Mouse (Mus musculus): Measurements from ENCODE around the gene Gm4131. TPM values are rescaled to one million over a fixed set of nuclear protein-coding genes. Genes with fewer than 3 reads are reported as not detected.
A peak's percentile ranks its signal among the peaks of the same experiment; 100 is the strongest.

Gene Gm4131
- polyA plus RNA-seq, 1 experiment from 2014 or later, result not detected

DNA sequence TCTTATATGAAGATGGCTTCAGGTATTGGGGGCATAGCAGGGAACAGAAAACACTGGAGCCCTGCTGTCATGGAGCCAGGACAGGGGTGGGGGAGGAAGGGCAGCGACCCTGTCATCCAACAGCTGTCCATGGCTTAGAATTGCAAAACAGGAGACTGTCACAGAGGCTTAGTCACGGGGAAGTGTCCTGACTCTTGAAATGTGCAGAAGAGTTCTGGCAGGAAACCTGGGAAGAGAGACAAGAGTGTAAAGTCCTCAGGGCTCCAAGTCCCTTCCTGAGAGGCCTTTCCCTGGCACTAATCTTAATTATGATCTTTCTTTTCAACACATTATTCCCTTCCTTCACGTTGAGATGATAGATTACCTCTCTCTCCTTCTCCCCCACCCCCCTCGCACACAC, 16.6 kb downstream of the Gm4131 start:
- H3K36me3 ChIP-seq, result no peaks in the 10 kb centered on the region
- no peak overlapping the region for H3K9ac ChIP-seq
- no peak overlapping the region for H3K27ac ChIP-seq (replicated peaks)
- no peaks in the 10 kb centered on the region for H3K9me3 ChIP-seq (replicated peaks)
- H3K4me2 ChIP-seq (replicated peaks), result no peak overlapping the region
- no peak for ATAC-seq (ENCODE audit: insufficient number of reproducible peaks, low FRiP score, low TSS enrichment, low read depth)
- no peak overlapping the region for H3K4me3 ChIP-seq (replicated peaks)
- 53% methylated on average over 4 of the region's 4 CpGs for WGBS
- H3K27me3 ChIP-seq, result no peaks in the 10 kb centered on the region; the same call in 1 of the 2 replicates
- peaks cover 3% of the 10 kb centered on the region for H3K4me1 ChIP-seq

- H3K27ac ChIP-seq (replicated peaks), result no peak overlapping the region
- ATAC-seq (ENCODE audit: insufficient number of reproducible peaks, low FRiP score, low TSS enrichment, low read depth), result no peak; the same call in 1 of the 2 replicates
- no peaks in the 10 kb centered on the region for H3K27me3 ChIP-seq
- H3K4me3 ChIP-seq (replicated peaks), result no peak overlapping the region
- H3K4me2 ChIP-seq (replicated peaks), result no peak overlapping the region
- no peak overlapping the region for H3K9ac ChIP-seq
- no peaks in the 10 kb centered on the region for H3K4me1 ChIP-seq
- H3K36me3 ChIP-seq, result no peaks in the 10 kb centered on the region
- H3K9me3 ChIP-seq (replicated peaks), result no peaks in the 10 kb centered on the region
- WGBS, result 31% methylated on average over 4 of the region's 4 CpGs
Observed at GRCm38 (mm10) chr14:62546746-62547145, 20.0 kb downstream of the Gm4131 start.

DNA sequence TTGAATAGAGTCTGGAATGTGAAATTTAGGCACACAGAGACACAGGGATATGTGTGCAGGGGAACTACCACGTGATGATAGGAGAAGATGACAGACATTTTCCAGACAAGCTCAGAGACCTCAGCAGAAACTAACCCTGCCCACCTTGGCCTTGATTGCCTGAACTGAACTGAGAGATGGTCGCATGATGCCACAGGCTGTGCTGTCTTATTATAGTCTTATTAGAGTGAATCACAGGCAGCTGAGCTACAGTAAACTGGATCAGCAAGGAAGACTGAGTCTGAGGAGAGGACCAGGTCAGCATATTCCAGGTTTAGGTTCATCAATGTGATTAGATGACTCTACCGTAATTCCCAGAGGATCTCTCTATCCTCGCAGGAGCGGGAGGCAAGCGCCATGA, 20.4 kb downstream of the Gm4131 start:
- Histone ChIP-seq H3K27ac (replicated peaks) (no peak overlapping the region), H3K4me3 (replicated peaks) (no peak overlapping the region), H3K36me3 (no peaks in the 10 kb centered on the region), H3K9ac (no peak overlapping the region), H3K4me1 (no peaks in the 10 kb centered on the region), H3K4me2 (replicated peaks) (no peak overlapping the region), H3K9me3 (replicated peaks) (no peaks in the 10 kb centered on the region), H3K27me3 (no peaks in the 10 kb centered on the region)
- no peak for ATAC-seq (ENCODE audit: insufficient number of reproducible peaks, low FRiP score, low TSS enrichment, low read depth)
- 74% methylated on average over 6 of the region's 6 CpGs for WGBS

DNA sequence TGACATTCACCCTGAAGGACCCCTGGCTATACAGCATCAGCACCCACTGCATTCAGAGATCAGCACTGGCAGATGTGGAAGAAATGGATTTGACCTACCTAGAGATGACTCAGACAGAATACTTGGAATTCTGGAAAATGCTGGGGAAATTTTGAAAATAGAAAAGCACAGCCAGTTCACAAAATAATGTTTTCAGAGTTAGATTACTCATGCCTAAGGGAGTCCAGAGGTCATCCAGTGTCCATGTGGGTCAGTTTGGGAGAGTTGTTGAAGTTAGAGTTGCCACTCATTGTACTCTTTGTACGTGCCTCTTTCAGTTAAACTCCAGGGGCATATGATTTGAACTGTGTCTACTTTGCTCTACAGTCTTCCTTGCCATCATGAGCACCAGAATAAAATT, 25.0 kb downstream of the Gm4131 start:
- no peak for ATAC-seq (ENCODE audit: insufficient number of reproducible peaks, low FRiP score, low TSS enrichment, low read depth)
- no peak overlapping the region for H3K27ac ChIP-seq (replicated peaks)
- 75% methylated on average over 1 of the region's 1 CpGs for WGBS

GRCm38 (mm10) chr14:62539834-62540233, 26.9 kb downstream of the Gm4131 start:
- Histone ChIP-seq H3K4me3 (replicated peaks) (no peak overlapping the region), H3K27ac (replicated peaks) (no peak overlapping the region), H3K4me2 (replicated peaks) (no peak overlapping the region), H3K4me1 (no peaks in the 10 kb centered on the region), H3K27me3 (no peaks in the 10 kb centered on the region), H3K9ac (no peak overlapping the region), H3K36me3 (no peaks in the 10 kb centered on the region), H3K9me3 (replicated peaks) (no peaks in the 10 kb centered on the region)
- WGBS, result 63% methylated on average over 3 of the region's 3 CpGs
- no peak for ATAC-seq (ENCODE audit: insufficient number of reproducible peaks, low FRiP score, low TSS enrichment, low read depth)

More for the DNA sequence above, 25.0 kb downstream of the Gm4131 start:
- Histone ChIP-seq H3K27me3 (no peaks in the 10 kb centered on the region), H3K4me2 (replicated peaks) (no peak overlapping the region), H3K4me1 (no peaks in the 10 kb centered on the region), H3K9me3 (replicated peaks) (no peaks in the 10 kb centered on the region), H3K36me3 (no peaks in the 10 kb centered on the region), H3K4me3 (replicated peaks) (no peak overlapping the region), H3K9ac (no peak overlapping the region)

DNA sequence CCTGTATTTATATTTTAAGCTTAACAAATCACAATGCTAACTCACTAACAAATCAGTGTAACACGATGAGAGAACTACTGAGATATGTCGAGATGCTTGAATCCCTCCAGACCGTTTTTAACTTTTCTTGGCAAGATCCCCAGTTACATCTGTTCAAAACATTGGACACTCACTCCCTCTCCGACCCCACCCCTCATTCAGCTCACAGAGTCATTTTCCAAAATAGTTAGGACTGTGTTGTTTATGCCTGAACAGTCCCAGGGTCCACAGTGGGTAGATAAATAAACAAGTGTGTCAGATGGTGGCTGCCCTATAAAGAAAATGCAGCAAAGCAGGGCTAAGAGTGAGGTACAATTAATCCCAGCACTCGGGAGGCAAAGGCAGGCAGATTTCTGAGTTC, 29.7 kb downstream of the Gm4131 start:
- Histone ChIP-seq H3K9me3 (replicated peaks) (no peaks in the 10 kb centered on the region), H3K9ac (no peak overlapping the region), H3K4me2 (replicated peaks) (no peak overlapping the region), H3K36me3 (no peaks in the 10 kb centered on the region), H3K4me3 (replicated peaks) (no peak overlapping the region), H3K27me3 (no peaks in the 10 kb centered on the region), H3K27ac (replicated peaks) (no peak overlapping the region), H3K4me1 (no peaks in the 10 kb centered on the region)
- WGBS, result 47% methylated on average over 5 of the region's 5 CpGs
- ATAC-seq (ENCODE audit: insufficient number of reproducible peaks, low FRiP score, low TSS enrichment, low read depth), result no peak

DNA sequence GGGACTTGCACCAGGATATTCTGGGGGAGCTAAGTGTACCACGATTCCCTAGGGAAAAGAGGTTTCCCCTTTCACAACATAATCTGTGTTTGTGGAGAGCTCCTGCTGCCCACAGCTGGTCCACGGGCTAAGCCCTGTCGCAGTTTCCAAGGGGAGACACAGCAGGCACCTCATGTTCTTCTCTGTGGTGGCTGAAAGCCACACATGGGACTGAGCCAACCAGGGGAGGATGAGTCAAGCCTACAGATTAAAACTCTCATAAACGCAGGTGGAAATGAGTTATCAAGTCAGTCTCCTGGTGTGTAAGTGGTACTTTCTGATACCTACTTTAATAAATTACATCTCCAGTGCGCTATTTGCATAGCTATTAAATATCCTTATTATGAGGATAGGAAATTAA, 30.6 kb downstream of the Gm4131 start:
- Histone ChIP-seq H3K4me2 (replicated peaks) (no peak overlapping the region), H3K9ac (no peak overlapping the region), H3K9me3 (replicated peaks) (no peaks in the 10 kb centered on the region), H3K4me3 (replicated peaks) (no peak overlapping the region), H3K27me3 (no peaks in the 10 kb centered on the region), H3K36me3 (no peaks in the 10 kb centered on the region), H3K4me1 (no peaks in the 10 kb centered on the region), H3K27ac (replicated peaks) (no peak overlapping the region)
- 55% methylated on average over 5 of the region's 5 CpGs for WGBS
- 0 out of 2 replicates have a peak, but pooled peaks have one; percentile 39 for ATAC-seq (ENCODE audit: insufficient number of reproducible peaks, low FRiP score, low TSS enrichment, low read depth)

- no peaks in the 10 kb centered on the region for H3K4me1 ChIP-seq
- H3K4me2 ChIP-seq (replicated peaks), result no peak overlapping the region
- WGBS, result 68% methylated on average over 2 of the region's 2 CpGs
- H3K27me3 ChIP-seq, result no peaks in the 10 kb centered on the region
- H3K36me3 ChIP-seq, result no peaks in the 10 kb centered on the region
- no peak overlapping the region for H3K27ac ChIP-seq (replicated peaks)
- H3K9me3 ChIP-seq (replicated peaks), result no peaks in the 10 kb centered on the region
- H3K4me3 ChIP-seq (replicated peaks), result no peak overlapping the region
- no peak for ATAC-seq (ENCODE audit: insufficient number of reproducible peaks, low FRiP score, low TSS enrichment, low read depth)
- H3K9ac ChIP-seq, result no peak overlapping the region
Observed at GRCm38 (mm10) chr14:62530951-62531350, 35.8 kb downstream of the Gm4131 start.

DNA sequence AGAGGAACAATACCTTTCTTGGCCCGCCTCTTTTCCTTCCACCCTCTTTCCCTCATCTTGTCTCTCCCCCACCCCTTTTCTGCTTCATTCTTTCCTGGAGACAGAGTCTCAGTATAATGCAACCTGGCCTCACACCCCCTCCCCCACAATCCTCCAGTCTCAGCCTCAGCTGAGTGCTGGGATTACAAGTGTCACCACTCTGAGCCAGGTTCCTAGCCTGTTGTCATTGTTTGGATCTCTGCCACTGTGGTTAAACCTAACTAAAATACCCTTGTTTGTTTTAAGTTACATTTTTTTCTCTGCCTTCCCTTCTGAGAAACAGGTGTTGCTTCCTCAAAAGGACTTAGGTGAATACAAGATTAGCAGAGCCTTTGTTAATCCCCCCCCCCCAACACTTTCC, 53.9 kb downstream of the Gm4131 start:
- WGBS, result 71% methylated on average over 1 of the region's 1 CpGs
- ATAC-seq (ENCODE audit: insufficient number of reproducible peaks, low FRiP score, low TSS enrichment, low read depth), result no peak

DNA sequence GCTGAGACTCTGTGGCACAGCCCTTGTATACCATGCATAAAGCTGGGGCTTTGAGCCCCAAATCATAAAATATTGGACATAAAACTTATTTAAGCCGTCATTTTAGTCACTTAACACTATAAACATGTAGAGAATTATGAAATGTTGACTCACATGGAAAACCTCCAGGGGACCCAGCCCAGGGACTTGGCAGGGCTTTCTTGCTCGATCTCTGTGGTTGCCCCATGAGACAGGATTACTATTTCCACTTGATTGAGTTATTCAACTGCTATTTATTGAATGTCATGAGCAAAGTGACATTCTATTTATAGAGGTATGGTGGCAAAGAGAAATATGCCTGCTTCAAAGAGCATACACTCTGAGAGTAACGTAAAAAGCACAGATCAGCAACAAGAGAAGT, 57.4 kb downstream of the Gm4131 start:
- Histone ChIP-seq H3K9ac (no peak overlapping the region), H3K4me1 (no peaks in the 10 kb centered on the region), H3K27ac (replicated peaks) (no peak overlapping the region), H3K4me2 (replicated peaks) (no peak overlapping the region), H3K4me3 (replicated peaks) (no peak overlapping the region), H3K27me3 (no peaks in the 10 kb centered on the region), H3K36me3 (no peaks in the 10 kb centered on the region), H3K9me3 (replicated peaks) (no peaks in the 10 kb centered on the region)
- no peak for ATAC-seq (ENCODE audit: insufficient number of reproducible peaks, low FRiP score, low TSS enrichment, low read depth)
- WGBS, result 49% methylated on average over 3 of the region's 3 CpGs

More for the DNA sequence above, 53.9 kb downstream of the Gm4131 start:
- Histone ChIP-seq H3K9ac (no peak overlapping the region), H3K4me2 (replicated peaks) (no peak overlapping the region), H3K36me3 (no peaks in the 10 kb centered on the region), H3K9me3 (replicated peaks) (no peaks in the 10 kb centered on the region), H3K4me3 (replicated peaks) (no peak overlapping the region), H3K4me1 (no peaks in the 10 kb centered on the region), H3K27me3 (no peaks in the 10 kb centered on the region), H3K27ac (replicated peaks) (no peak overlapping the region)

DNA sequence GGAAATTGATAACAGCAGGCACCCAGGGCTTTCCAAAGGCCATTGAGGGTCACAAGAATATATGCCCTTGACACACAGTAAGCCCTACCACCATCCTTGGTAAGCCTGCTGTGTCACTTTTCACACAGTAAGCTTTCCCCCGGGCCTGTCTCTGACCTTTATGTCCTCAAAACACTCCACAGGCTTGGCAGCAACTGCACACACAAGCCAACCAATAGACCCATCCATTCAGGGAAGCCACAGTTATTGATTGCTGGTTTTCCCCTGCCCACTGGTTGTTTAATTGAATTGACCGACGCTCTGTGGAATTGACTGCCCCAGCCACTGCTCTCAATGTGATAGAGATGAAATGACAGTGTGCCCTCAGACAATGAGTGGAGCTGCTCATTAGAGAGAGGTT, 60.5 kb downstream of the Gm4131 start:
- Histone ChIP-seq H3K4me3 (replicated peaks) (no peak overlapping the region), H3K27ac (replicated peaks) (no peak overlapping the region), H3K36me3 (no peaks in the 10 kb centered on the region), H3K9me3 (replicated peaks) (no peaks in the 10 kb centered on the region), H3K9ac (no peak overlapping the region), H3K27me3 (no peaks in the 10 kb centered on the region), H3K4me1 (no peaks in the 10 kb centered on the region), H3K4me2 (replicated peaks) (no peak overlapping the region)
- no peak for ATAC-seq (ENCODE audit: insufficient number of reproducible peaks, low FRiP score, low TSS enrichment, low read depth)
- WGBS, result 94% methylated on average over 3 of the region's 3 CpGs

- H3K27me3 ChIP-seq, result no peaks in the 10 kb centered on the region
- 71% methylated on average over 7 of the region's 7 CpGs for WGBS
- H3K27ac ChIP-seq (replicated peaks), result no peak overlapping the region
- H3K4me2 ChIP-seq (replicated peaks), result no peak overlapping the region
- H3K4me3 ChIP-seq (replicated peaks), result no peak overlapping the region
- no peaks in the 10 kb centered on the region for H3K4me1 ChIP-seq
- no peaks in the 10 kb centered on the region for H3K9me3 ChIP-seq (replicated peaks)
- no peak for ATAC-seq (ENCODE audit: insufficient number of reproducible peaks, low FRiP score, low TSS enrichment, low read depth)
- H3K36me3 ChIP-seq, result no peaks in the 10 kb centered on the region
- H3K9ac ChIP-seq, result no peak overlapping the region
Observed at GRCm38 (mm10) chr14:62497391-62497790, 69.3 kb downstream of the Gm4131 start.

Data from embryonic facial prominence, embryonic 15.5 days (tissue).